Mouse (Mus musculus) liver, embryonic 16.5 days (tissue): ENCODE data around the gene Ddx41. TPM values are rescaled to one million over a fixed set of nuclear protein-coding genes. Genes with fewer than 3 reads are reported as not detected.

Experiments used
- ATAC-seq: fragments of 200-750 bp; cut with Nextera tagmentation; 2 replicates; pipeline ENCODE4 v1.8.0; 2017; ENCODE audit warnings: low read depth, mild to moderate bottlenecking, moderate number of reproducible peaks, moderate library complexity
- H3K27ac ChIP-seq: fragments of 300-500 bp; sonication (generic); 2 replicates; pipeline ENCODE4 v1.5.1; 2014; ENCODE audit warnings: mild to moderate bottlenecking, low read length
- H3K27me3 ChIP-seq: fragments of 300-500 bp; sonication (generic); 2 replicates; pipeline ENCODE4 v1.6.1; 2014; ENCODE audit warnings: low read depth, low read length, mixed read lengths; ENCODE audit not compliant: control insufficient read depth, insufficient read depth
- H3K36me3 ChIP-seq: fragments of 300-500 bp; sonication (generic); 2 replicates; pipeline ENCODE4 v1.6.1; 2014; ENCODE audit warnings: mild to moderate bottlenecking; ENCODE audit not compliant: control insufficient read depth, insufficient read depth
- H3K4me1 ChIP-seq: fragments of 300-500 bp; sonication (generic); 2 replicates; pipeline ENCODE4 v1.6.1; 2014; ENCODE audit warnings: low read depth, low read length, mixed read lengths; ENCODE audit not compliant: control insufficient read depth
- H3K4me2 ChIP-seq: fragments of 300-500 bp; sonication (generic); 2 replicates; pipeline ENCODE4 v1.6.1; 2014; ENCODE audit warnings: low read depth, low read length, mixed read lengths
- H3K4me3 ChIP-seq: fragments of 300-500 bp; sonication (generic); 2 replicates; pipeline ENCODE4 v1.5.1; 2014; ENCODE audit warnings: low read depth, mild to moderate bottlenecking, low read length
- H3K9ac ChIP-seq: fragments of 300-500 bp; sonication (generic); 2 replicates; pipeline ENCODE4 v1.6.1; 2014; ENCODE audit warnings: low read depth, low read length
- H3K9me3 ChIP-seq: fragments of 300-500 bp; sonication (generic); replicated peaks from 2 replicates; pipeline ENCODE4 v1.6.1; 2016; ENCODE audit warnings: low read length; ENCODE audit not compliant: control insufficient read depth
- WGBS: fragments of 180-500 bp; shearing (Covaris S2); extraction: QIAGEN DNeasy Blood & Tissue Kit; methylation state at CpG from one replicate; pipeline ENCODE4 v1.1.7; 2014; ENCODE audit not compliant: insufficient replicate concordance; 5-methylcytosine and 5-hydroxymethylcytosine counted together
- polyA plus RNA-seq: library from polyadenylated mRNA; unstranded; fragments of >200 nt; fragmentation: Nextera tagmentation; extraction: Ambion mirVana; gene quantifications from 2 replicates; pipeline ENCODE4 v1.2.1, GENCODE M21; 2015

The Ddx41 gene
- polyA plus RNA-seq, 1 experiment from 2014 or later: 20.9 TPM

GRCm38 (mm10) chr13:55548426-55548825 is 12.0 kb upstream of the Ddx41 start:
- peaks cover 5% of the 10 kb centered on the region for H3K36me3 ChIP-seq
- no peak overlapping the region for H3K27ac ChIP-seq
- no peak for ATAC-seq
- no peak overlapping the region for H3K4me2 ChIP-seq
- peaks cover 13% of the 10 kb centered on the region for H3K4me1 ChIP-seq
- H3K4me3 ChIP-seq: no peak overlapping the region
- no peaks in the 10 kb centered on the region for H3K27me3 ChIP-seq
- 75% methylated on average over 5 of the region's 5 CpGs for WGBS
- no peak overlapping the region for H3K9ac ChIP-seq
- H3K9me3 ChIP-seq: no peaks in the 10 kb centered on the region

GRCm38 (mm10) chr13:55547916-55548315 is 11.5 kb upstream of the Ddx41 start:
- WGBS: 86% methylated on average over 2 of the region's 2 CpGs
- H3K4me1 ChIP-seq: peaks cover 13% of the 10 kb centered on the region
- ATAC-seq: no peak
- no peaks in the 10 kb centered on the region for H3K27me3 ChIP-seq
- no peak overlapping the region for H3K9ac ChIP-seq
- H3K4me3 ChIP-seq: no peak overlapping the region
- H3K9me3 ChIP-seq: no peaks in the 10 kb centered on the region
- H3K4me2 ChIP-seq: no peak overlapping the region
- peaks cover 6% of the 10 kb centered on the region for H3K36me3 ChIP-seq
- no peak overlapping the region for H3K27ac ChIP-seq

- no peaks in the 10 kb centered on the region for H3K27me3 ChIP-seq
- ATAC-seq: peak; percentile 89
- H3K4me2 ChIP-seq: no peak overlapping the region
- WGBS: 28% methylated on average over 6 of the region's 6 CpGs
- peaks cover 21% of the 10 kb centered on the region for H3K4me1 ChIP-seq
- peaks cover 14% of the 10 kb centered on the region for H3K36me3 ChIP-seq
- no peak overlapping the region for H3K4me3 ChIP-seq
- H3K9me3 ChIP-seq: no peaks in the 10 kb centered on the region
- no peak overlapping the region for H3K27ac ChIP-seq
- H3K9ac ChIP-seq: no peak overlapping the region
Observed at GRCm38 (mm10) chr13:55544792-55545191, 8.3 kb upstream of the Ddx41 start.

DNA sequence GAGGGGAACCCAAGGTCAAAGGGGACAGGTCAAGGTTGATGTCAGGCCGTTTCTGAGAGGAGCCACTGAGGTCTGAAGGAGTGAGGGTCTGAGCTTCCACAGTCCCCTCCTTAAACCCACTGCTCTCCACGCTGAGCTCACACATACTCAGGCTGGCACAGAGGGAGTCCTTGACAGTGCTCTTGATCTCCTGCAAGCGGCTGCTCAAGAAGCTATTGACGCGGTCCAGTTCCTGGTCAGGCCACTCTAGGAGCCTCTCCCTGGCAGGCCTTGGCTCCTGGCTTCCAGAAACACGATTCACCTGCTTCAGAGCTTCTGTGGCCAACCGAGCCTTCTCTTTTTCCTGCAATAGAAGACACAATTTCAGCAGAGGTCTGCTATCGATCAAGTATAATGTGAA is 7.0 kb upstream of the Ddx41 start:
- Histone ChIP-seq H3K4me1 (peaks cover 21% of the 10 kb centered on the region), H3K4me2 (no peak overlapping the region), H3K27ac (no peak overlapping the region), H3K36me3 (peaks cover 11% of the 10 kb centered on the region), H3K27me3 (no peaks in the 10 kb centered on the region), H3K9me3 (no peaks in the 10 kb centered on the region), H3K4me3 (no peak overlapping the region), H3K9ac (no peak overlapping the region)
- WGBS: 77% methylated on average over 8 of the region's 8 CpGs
- no peak for ATAC-seq

DNA sequence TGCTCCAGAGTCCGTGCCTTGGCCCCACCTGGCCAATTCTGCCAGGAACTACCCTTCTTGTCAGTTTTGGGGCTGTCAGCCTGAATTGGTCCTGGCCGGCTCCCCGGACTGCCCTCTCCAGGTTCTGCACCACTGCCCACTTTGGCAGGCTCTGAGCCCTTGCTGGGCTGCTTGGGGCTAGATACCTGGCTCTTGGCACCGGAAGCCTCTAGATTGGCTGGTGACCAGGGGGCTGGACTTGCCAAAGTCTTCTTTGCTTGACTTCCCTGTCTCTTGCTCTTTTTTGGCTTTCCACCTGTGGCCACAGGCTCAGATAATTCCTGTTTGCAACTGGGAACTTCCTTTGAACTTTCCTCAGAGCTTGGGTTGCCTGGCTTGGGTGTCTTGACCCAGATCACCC is 6.4 kb upstream of the Ddx41 start:
- no peak for ATAC-seq
- Histone ChIP-seq H3K27ac (no peak overlapping the region), H3K27me3 (no peaks in the 10 kb centered on the region), H3K4me2 (no peak overlapping the region), H3K4me1 (peaks cover 21% of the 10 kb centered on the region), H3K9ac (no peak overlapping the region), H3K9me3 (no peaks in the 10 kb centered on the region), H3K4me3 (no peak overlapping the region), H3K36me3 (peaks cover 11% of the 10 kb centered on the region)
- 79% methylated on average over 4 of the region's 4 CpGs for WGBS

- H3K9me3 ChIP-seq: no peaks in the 10 kb centered on the region
- no peak overlapping the region for H3K27ac ChIP-seq
- peaks cover 28% of the 10 kb centered on the region for H3K4me1 ChIP-seq
- no peak for ATAC-seq
- no peak overlapping the region for H3K4me2 ChIP-seq
- no peaks in the 10 kb centered on the region for H3K27me3 ChIP-seq
- no peak overlapping the region for H3K4me3 ChIP-seq
- WGBS: 72% methylated on average over 2 of the region's 2 CpGs
- H3K9ac ChIP-seq: no peak overlapping the region
- H3K36me3 ChIP-seq: peaks cover 11% of the 10 kb centered on the region
Observed at GRCm38 (mm10) chr13:55540933-55541332, 4.5 kb upstream of the Ddx41 start.

DNA sequence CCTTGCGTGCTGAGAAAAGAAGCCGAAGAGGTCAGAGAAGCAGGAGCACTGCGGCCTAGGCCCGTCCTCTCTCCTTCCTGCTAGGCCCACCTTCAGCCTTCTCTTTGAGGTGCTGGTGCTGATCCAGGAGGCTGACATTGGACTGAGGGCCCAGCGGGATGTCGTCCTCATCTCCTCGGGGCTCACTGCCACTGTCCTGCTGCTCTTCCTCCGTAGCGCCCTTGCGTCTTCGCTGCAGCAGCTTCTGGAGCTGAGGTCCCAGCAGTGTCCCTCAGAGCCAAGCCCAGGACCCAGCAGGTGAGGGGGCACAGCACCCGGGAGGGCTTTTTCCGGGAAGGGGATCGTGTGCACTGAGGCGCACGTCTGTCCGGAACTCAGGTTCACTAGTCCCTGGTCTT is 663 bp downstream of the Ddx41 start:
- Histone ChIP-seq H3K36me3 (peaks cover 14% of the 10 kb centered on the region), H3K4me1 (peaks cover 24% of the 10 kb centered on the region), H3K9me3 (no peaks in the 10 kb centered on the region), H3K4me2 (peak overlapping the region; percentile 69), H3K9ac (peak overlapping the region; percentile 76), H3K27me3 (no peaks in the 10 kb centered on the region), H3K27ac (no peak overlapping the region), H3K4me3 (peak overlapping the region; percentile 81)
- 17% methylated on average over 17 of the region's 17 CpGs for WGBS
- ATAC-seq: no peak

GRCm38 (mm10) chr13:55535191-55535590 is 1.3 kb downstream of the Ddx41 start:
- H3K4me2 ChIP-seq: peak overlapping the region; percentile 69
- peak overlapping the region; percentile 81; the same call in 1 of the 2 replicates for H3K4me3 ChIP-seq
- H3K4me1 ChIP-seq: peaks cover 23% of the 10 kb centered on the region
- peaks cover 14% of the 10 kb centered on the region for H3K36me3 ChIP-seq
- H3K9ac ChIP-seq: peak overlapping the region; percentile 76; the same call in 1 of the 2 replicates
- WGBS: 82% methylated on average over 15 of the region's 15 CpGs
- H3K27me3 ChIP-seq: no peaks in the 10 kb centered on the region
- no peak for ATAC-seq
- H3K9me3 ChIP-seq: no peaks in the 10 kb centered on the region
- no peak overlapping the region for H3K27ac ChIP-seq

DNA sequence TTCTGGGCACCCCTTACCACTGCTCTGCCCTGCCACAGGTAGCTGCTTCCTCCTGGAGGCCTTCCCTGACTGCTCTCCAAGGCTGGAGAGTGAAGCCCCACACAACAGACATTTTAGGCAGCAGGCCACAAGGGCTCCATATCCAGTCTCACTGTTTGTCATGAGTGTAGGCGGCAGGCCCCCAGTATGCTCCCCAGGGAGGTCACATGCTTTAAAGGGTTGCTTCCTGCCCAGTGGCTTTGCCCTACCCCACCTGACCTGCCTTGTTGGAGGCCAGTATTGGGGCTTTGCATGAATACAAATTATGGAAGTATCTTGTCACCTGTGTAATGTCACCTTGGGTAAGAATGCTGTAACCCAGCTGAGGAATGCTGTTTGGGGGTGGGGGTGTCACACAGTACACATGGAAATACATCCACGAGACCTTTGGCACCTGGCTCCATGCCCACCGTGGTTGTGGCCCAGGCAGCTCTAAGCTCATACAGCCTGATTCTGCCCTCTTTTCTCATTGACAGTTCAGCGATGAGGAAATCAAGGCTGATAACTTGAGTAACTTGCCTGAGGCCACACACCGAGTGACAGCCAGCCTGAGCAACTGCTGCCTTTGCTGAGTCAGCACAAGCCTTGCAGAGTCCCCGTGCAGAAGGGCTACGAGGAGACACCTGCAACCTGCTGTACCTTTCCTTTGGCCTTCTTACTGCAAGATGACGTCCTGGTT is 7.1 kb downstream of the Ddx41 start, which contains the start of gene Dok3:
Dok3 (minus strand) TSS at position 99 of the 718 bp plus-strand sequence.
- peak; percentile 59 for ATAC-seq
- Histone ChIP-seq H3K9ac (peak within 1 kb of the TSS; percentile 36; the same call in 1 of the 2 replicates), H3K27ac (peak within 1 kb of the TSS; percentile 77), H3K4me3 (peak within 1 kb of the TSS; percentile 44), H3K9me3 (no peaks in the 10 kb centered on the region), H3K4me1 (peaks cover 32% of the 10 kb centered on the region), H3K4me2 (peak within 1 kb of the TSS; percentile 32; the same call in 1 of the 2 replicates), H3K27me3 (no peaks in the 10 kb centered on the region), H3K36me3 (peaks cover 10% of the 10 kb centered on the region)
- WGBS: 31% methylated on average over 8 of the region's 8 CpGs
